Mouse (Mus musculus): ENCODE measurements at regions not wholly inside any gene's neighbourhood (a gene's known extent, or its start where the extent isn't known, plus 50 kb on each side); places are given as distances from the start of the nearest gene placed in this dataset.

- in situ Hi-C loops (cut with MboI, MseI), result loop anchor here (10.0 kb wide), 1 partner anchor 1288 kb away; no protein-coding TSS in a partner anchor
These were observed 169.4 kb upstream of the Kcnab2 start for GRCm38 (mm10) chr4:152647084-152647483.

DNA sequence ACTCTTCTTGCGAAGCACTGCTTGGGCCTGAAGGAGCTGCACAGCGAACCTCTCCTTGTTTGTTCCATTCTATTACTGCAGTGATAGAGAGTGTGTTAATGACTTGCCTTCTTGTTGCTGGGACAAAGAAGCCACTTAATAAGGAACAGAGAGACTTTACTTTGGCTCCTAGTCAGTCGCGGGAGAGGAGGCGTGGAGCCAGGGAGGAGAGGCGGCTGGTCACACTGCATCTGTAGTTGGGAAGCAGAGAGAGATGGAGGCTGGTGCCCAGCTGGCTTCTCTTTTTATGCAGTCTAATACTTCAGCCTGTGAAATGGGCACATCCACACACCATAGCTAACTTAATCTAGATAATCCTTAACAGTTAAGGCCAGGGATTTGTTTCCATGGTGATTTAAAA is 159.4 kb upstream of the Kcnab2 start:
- in situ Hi-C loops (cut with MboI, MseI), result no loop called here

- in situ Hi-C loops (cut with MboI, MseI), result no loop called here
These were observed 156.2 kb upstream of the Kcnab2 start for GRCm38 (mm10) chr4:152633896-152634295.

GRCm38 (mm10) chr4:152628111-152628510 is 150.4 kb upstream of the Kcnab2 start:
- in situ Hi-C loops (cut with MboI, MseI), result no loop called here

GRCm38 (mm10) chr4:152625032-152626003 is 147.6 kb upstream of the Kcnab2 start:
- in situ Hi-C loops (cut with MboI, MseI), result no loop called here

GRCm38 (mm10) chr4:152622022-152622777 is 144.5 kb upstream of the Kcnab2 start:
- in situ Hi-C loops (cut with MboI, MseI), result no loop called here

- in situ Hi-C loops (cut with MboI, MseI), result no loop called here
These were observed 140.0 kb upstream of the Kcnab2 start for GRCm38 (mm10) chr4:152617636-152618035.

DNA sequence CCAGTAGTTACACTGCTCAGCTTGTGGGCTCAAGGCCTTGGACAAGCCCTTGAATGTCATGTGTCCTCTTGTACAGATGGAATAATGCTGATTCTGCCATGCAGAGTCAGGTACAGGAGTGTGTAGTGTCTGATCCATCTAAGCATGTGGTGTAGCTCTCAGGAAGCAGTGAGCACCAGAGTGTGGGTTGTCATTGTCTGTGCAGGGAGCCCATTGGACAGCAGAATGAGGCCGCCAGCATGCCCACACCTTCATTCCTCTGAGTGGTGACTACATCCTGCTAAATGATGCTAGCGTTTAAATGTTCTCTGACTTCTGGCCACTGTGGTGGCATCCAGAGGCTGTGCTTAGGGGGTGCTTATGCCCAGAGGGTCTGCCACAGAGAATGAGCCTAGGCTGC is 137.5 kb upstream of the Kcnab2 start:
- in situ Hi-C loops (cut with MboI, MseI), result no loop called here

- in situ Hi-C loops (cut with MboI, MseI), result no loop called here
These were observed 136.9 kb upstream of the Kcnab2 start for GRCm38 (mm10) chr4:152614356-152615100.

Measured in T-helper 1 cell (primary cell).